21 mouse cellular contexts compared by ENCODE assay signal in genomic region chr7:40916761-40917160, GRCm38 (mm10). TPM values are rescaled to one million over a fixed set of nuclear protein-coding genes. Genes with fewer than 3 reads are reported as not detected.
DNase-seq lines count a peak whose midpoint lies in the region; ATAC-seq and TF ChIP-seq lines count a peak whose summit lies in the region.
"Had no signal": no experiment of that assay in that cellular context is flagged by ENCODE, and none has a peak within 500 bp of the region (broad histone marks: within the 10 kb centered on the region; RNA-seq: fewer than 3 reads in every experiment).

No protein-coding gene starts in this region.

- no peak overlapping the region for H3K4me3 ChIP-seq in left cerebral cortex, adult 2 months
- H3K4me3 ChIP-seq in forebrain, embryonic 14.5 days (ENCODE audit: low read depth, low read length): no peak overlapping the region
- H3K4me3 ChIP-seq: embryonic facial prominence, embryonic 12.5 days; heart, adult 2 months; heart, embryonic 12.5 days; hindbrain, embryonic 15.5 days had no signal

- DNase-seq in gastrocnemius, adult 18-20 months (ENCODE audit: low spot score): peak; percentile 15
- DNase-seq in gastrocnemius, postnatal 4 days (ENCODE audit: low spot score in 2 of 2): no peak
- DNase-seq in left cerebral cortex, adult 2 months (ENCODE audit: extremely low spot score in 1 of 2, low spot score in 2 of 2): peak; percentile 22 to 28
- no peak for DNase-seq in left cerebral cortex, adult 11 months (ENCODE audit: low spot score)
- DNase-seq in Muller cell, postnatal 12 days (ENCODE audit: inconsistent ontology term): peak; percentile 7
- peak; percentile 87 for DNase-seq in brain, adult 2 months (ENCODE audit: low read depth, low spot score)
- no peak for DNase-seq in forebrain, embryonic 14.5 days (ENCODE audit: low spot score)
- DNase-seq: adrenal gland, adult 8-10 months; adrenal gland, postnatal 36 days; cerebellum, adult 11-12 months; cerebellum, adult 9-10 months; cerebellum, postnatal 25 days; gastrocnemius, postnatal 36 days; heart, adult 2 months had no signal

- H3K9ac ChIP-seq in forebrain, embryonic 14.5 days (ENCODE audit: low read length): no peak overlapping the region
- H3K9ac ChIP-seq: embryonic facial prominence, embryonic 12.5 days; heart, embryonic 12.5 days; hindbrain, embryonic 15.5 days had no signal

- H3K4me1 ChIP-seq in forebrain, embryonic 14.5 days (ENCODE audit: control insufficient read depth, insufficient read depth, low read length): 0 out of 2 replicates have a peak, but pooled peaks cover 2% of the 10 kb centered on the region
- H3K4me1 ChIP-seq: embryonic facial prominence, embryonic 12.5 days; heart, embryonic 12.5 days; hindbrain, embryonic 15.5 days had no signal

- no peaks in the 10 kb centered on the region for H3K36me3 ChIP-seq in forebrain, embryonic 14.5 days (ENCODE audit: control insufficient read depth, insufficient read depth, low read length)
- H3K36me3 ChIP-seq: embryonic facial prominence, embryonic 12.5 days; heart, embryonic 12.5 days had no signal

- WGBS in forebrain, embryonic 14.5 days: 89% methylated on average over 3 of the region's 3 CpGs

- no peak overlapping the region for H3K4me2 ChIP-seq in forebrain, embryonic 14.5 days (ENCODE audit: low read length)
- H3K4me2 ChIP-seq: embryonic facial prominence, embryonic 12.5 days; heart, embryonic 12.5 days; hindbrain, embryonic 15.5 days had no signal

- intact Hi-C loops in left cerebral cortex, adult 2 months (cut with DNase I): no loop called here

- H3K9me3 ChIP-seq in forebrain, embryonic 14.5 days (replicated peaks; ENCODE audit: control insufficient read depth, low read length): no peaks in the 10 kb centered on the region
- H3K9me3 ChIP-seq: embryonic facial prominence, embryonic 12.5 days; heart, embryonic 12.5 days; hindbrain, embryonic 15.5 days had no signal

- H3K27ac ChIP-seq in left cerebral cortex, adult 2 months: no peak overlapping the region
- H3K27ac ChIP-seq in forebrain, embryonic 14.5 days (ENCODE audit: low read depth, low read length): no peak overlapping the region
- H3K27ac ChIP-seq: embryonic facial prominence, embryonic 12.5 days; heart, adult 2 months; hindbrain, embryonic 15.5 days had no signal

- ATAC-seq in cerebellum, adult (ENCODE audit: insufficient number of reproducible peaks, low FRiP score, low TSS enrichment): no peak
- ATAC-seq in forebrain, embryonic 14.5 days: no peak
- ATAC-seq: forebrain, embryonic 16.5 days; inflammation-experienced regulatory T-cells, adult 6 months had no signal

- H3K27me3 ChIP-seq in forebrain, embryonic 14.5 days (replicated peaks; ENCODE audit: control insufficient read depth, insufficient read depth, low read length): no peaks in the 10 kb centered on the region
- H3K27me3 ChIP-seq: embryonic facial prominence, embryonic 12.5 days; heart, embryonic 12.5 days; hindbrain, embryonic 15.5 days had no signal

- TF ChIP-seq CTCF in left cerebral cortex, adult 2 months (IDR thresholded peaks at IDR 0.05): no peak

RNA-seq across cellular contexts. Expression of gene Vstm2b, which starts 18.6 kb away (rescaled TPM):
- not detected for total RNA-seq in gastrocnemius, adult 18-20 months (2021)
- 1 to 10 TPM; 2.7 to 2.9 TPM for total RNA-seq in gastrocnemius, postnatal 4 days (2021)
- 10 to 100 TPM; 59.2 to 63.3 TPM for total RNA-seq in left cerebral cortex, adult 2 months (2021)
- polyA plus RNA-seq in forebrain, embryonic 14.5 days (2014; fragmentation: Nextera tagmentation; extraction: Ambion mirVana): 15.3 and 19.2 TPM in 2 replicates
- total RNA-seq: heart, postnatal 25 days had no signal
- polyA plus RNA-seq: inflammation-experienced regulatory T-cells, adult 6 months had no signal

Comparison
In these comparisons a context has a peak if more than half of its experiments do, and no peak if none do; other contexts are left out.
1. DNase-seq: peak in gastrocnemius, adult 18-20 months (single experiment), left cerebral cortex, adult 2 months (2 of 2), Muller cell, postnatal 12 days (single experiment) and brain, adult 2 months (single experiment); none in gastrocnemius, postnatal 4 days (0 of 2), left cerebral cortex, adult 11 months (single experiment) and forebrain, embryonic 14.5 days (single experiment).
2. RNA of gene Vstm2b, which starts 18.6 kb away (total RNA-seq): 59.2 to 63.3 TPM in left cerebral cortex, adult 2 months; 2.7 to 2.9 TPM in gastrocnemius, postnatal 4 days and not detected in gastrocnemius, adult 18-20 months; every median in the first group is over 10 times any median in the second.